Mouse (Mus musculus) A20 (cell line): ENCODE measurements around the gene Lurap1l.

Source experiments
- DNase-seq: peaks from one replicate; pipeline ENCODE4 v3.0.0-alpha.2; 2011; ENCODE audit warnings: low read depth, low spot score

Gene Lurap1l

GRCm38 (mm10) chr4:81003528-81003927 lies 93.1 kb downstream of the Lurap1l start:
- DNase-seq, result no peak
